Mouse (Mus musculus): ENCODE results near the gene Aebp2. TPM values are rescaled to one million over a fixed set of nuclear protein-coding genes. Genes with fewer than 3 reads are reported as not detected.

Aebp2 gene
- polyA plus RNA-seq, 1 experiment from 2014 or later = 19.6 TPM

GRCm38 (mm10) chr6:140705132-140705531, 82.7 kb downstream of the Aebp2 start:
- no peak for ATAC-seq (ENCODE audit: insufficient number of reproducible peaks, insufficient read depth, low FRiP score, low read depth)
- Histone ChIP-seq H3K9ac (replicated peaks; ENCODE audit: low read depth, low read length) (no peak overlapping the region), H3K4me2 (replicated peaks; ENCODE audit: low read depth, low read length) (no peak overlapping the region), H3K27me3 (ENCODE audit: control insufficient read depth, insufficient read depth, low read length) (no peaks in the 10 kb centered on the region), H3K9me3 (ENCODE audit: control insufficient read depth, low read depth, low read length) (no peaks in the 10 kb centered on the region; the same call in 1 of the 2 replicates), H3K27ac (ENCODE audit: low read length) (no peak overlapping the region), H3K36me3 (ENCODE audit: control insufficient read depth, insufficient read depth, low read length) (no peaks in the 10 kb centered on the region), H3K4me1 (ENCODE audit: control insufficient read depth, insufficient read depth, low read length) (no peaks in the 10 kb centered on the region), H3K4me3 (ENCODE audit: low read depth, low read length) (no peak overlapping the region)
- 91% methylated on average over 10 of the region's 10 CpGs for WGBS

GRCm38 (mm10) chr6:140706056-140706455, 83.6 kb downstream of the Aebp2 start:
- Histone ChIP-seq H3K9ac (replicated peaks; ENCODE audit: low read depth, low read length) (no peak overlapping the region), H3K36me3 (ENCODE audit: control insufficient read depth, insufficient read depth, low read length) (no peaks in the 10 kb centered on the region), H3K27ac (ENCODE audit: low read length) (no peak overlapping the region), H3K27me3 (ENCODE audit: control insufficient read depth, insufficient read depth, low read length) (no peaks in the 10 kb centered on the region), H3K4me2 (replicated peaks; ENCODE audit: low read depth, low read length) (no peak overlapping the region), H3K4me1 (ENCODE audit: control insufficient read depth, insufficient read depth, low read length) (no peaks in the 10 kb centered on the region), H3K4me3 (ENCODE audit: low read depth, low read length) (no peak overlapping the region), H3K9me3 (ENCODE audit: control insufficient read depth, low read depth, low read length) (no peaks in the 10 kb centered on the region; the same call in 1 of the 2 replicates)
- WGBS = 95% methylated on average over 5 of the region's 5 CpGs
- ATAC-seq (ENCODE audit: insufficient number of reproducible peaks, insufficient read depth, low FRiP score, low read depth) = no peak

GRCm38 (mm10) chr6:140708059-140708458, 85.6 kb downstream of the Aebp2 start:
- Histone ChIP-seq H3K9ac (replicated peaks; ENCODE audit: low read depth, low read length) (no peak overlapping the region), H3K4me2 (replicated peaks; ENCODE audit: low read depth, low read length) (no peak overlapping the region), H3K9me3 (ENCODE audit: control insufficient read depth, low read depth, low read length) (no peaks in the 10 kb centered on the region; the same call in 1 of the 2 replicates), H3K27ac (ENCODE audit: low read length) (no peak overlapping the region), H3K36me3 (ENCODE audit: control insufficient read depth, insufficient read depth, low read length) (no peaks in the 10 kb centered on the region), H3K4me3 (ENCODE audit: low read depth, low read length) (no peak overlapping the region), H3K27me3 (ENCODE audit: control insufficient read depth, insufficient read depth, low read length) (no peaks in the 10 kb centered on the region), H3K4me1 (ENCODE audit: control insufficient read depth, insufficient read depth, low read length) (no peaks in the 10 kb centered on the region)
- ATAC-seq (ENCODE audit: insufficient number of reproducible peaks, insufficient read depth, low FRiP score, low read depth) = no peak
- WGBS = 56% methylated on average over 10 of the region's 10 CpGs

- 69% methylated on average over 6 of the region's 6 CpGs for WGBS
- H3K27ac ChIP-seq (ENCODE audit: low read length) = no peak overlapping the region
- H3K4me2 ChIP-seq (replicated peaks; ENCODE audit: low read depth, low read length) = no peak overlapping the region
- 0 out of 2 replicates have a peak, but pooled peaks have one; percentile 23 for ATAC-seq (ENCODE audit: insufficient number of reproducible peaks, insufficient read depth, low FRiP score, low read depth)
- no peaks in the 10 kb centered on the region for H3K36me3 ChIP-seq (ENCODE audit: control insufficient read depth, insufficient read depth, low read length)
- no peak overlapping the region for H3K4me3 ChIP-seq (ENCODE audit: low read depth, low read length)
- H3K9ac ChIP-seq (replicated peaks; ENCODE audit: low read depth, low read length) = no peak overlapping the region
- no peaks in the 10 kb centered on the region for H3K27me3 ChIP-seq (ENCODE audit: control insufficient read depth, insufficient read depth, low read length)
- H3K9me3 ChIP-seq (ENCODE audit: control insufficient read depth, low read depth, low read length) = no peaks in the 10 kb centered on the region; the same call in 1 of the 2 replicates
- H3K4me1 ChIP-seq (ENCODE audit: control insufficient read depth, insufficient read depth, low read length) = no peaks in the 10 kb centered on the region
Measured at GRCm38 (mm10) chr6:140709415-140710107, 87.1 kb downstream of the Aebp2 start.

- no peaks in the 10 kb centered on the region for H3K4me1 ChIP-seq (ENCODE audit: control insufficient read depth, insufficient read depth, low read length)
- H3K9ac ChIP-seq (replicated peaks; ENCODE audit: low read depth, low read length) = no peak overlapping the region
- H3K27ac ChIP-seq (ENCODE audit: low read length) = no peak overlapping the region
- H3K9me3 ChIP-seq (ENCODE audit: control insufficient read depth, low read depth, low read length) = no peaks in the 10 kb centered on the region
- no peak overlapping the region for H3K4me3 ChIP-seq (ENCODE audit: low read depth, low read length)
- no peaks in the 10 kb centered on the region for H3K36me3 ChIP-seq (ENCODE audit: control insufficient read depth, insufficient read depth, low read length)
- 11% methylated on average over 11 of the region's 11 CpGs for WGBS
- H3K27me3 ChIP-seq (ENCODE audit: control insufficient read depth, insufficient read depth, low read length) = no peaks in the 10 kb centered on the region
- H3K4me2 ChIP-seq (replicated peaks; ENCODE audit: low read depth, low read length) = no peak overlapping the region
- no peak for ATAC-seq (ENCODE audit: insufficient number of reproducible peaks, insufficient read depth, low FRiP score, low read depth)
Measured at GRCm38 (mm10) chr6:140712754-140713153, 90.3 kb downstream of the Aebp2 start.

- 23% methylated on average over 10 of the region's 10 CpGs for WGBS
- H3K4me2 ChIP-seq (replicated peaks; ENCODE audit: low read depth, low read length) = no peak overlapping the region
- peak; percentile 53; the same call in 1 of the 2 replicates for ATAC-seq (ENCODE audit: insufficient number of reproducible peaks, insufficient read depth, low FRiP score, low read depth)
Measured at GRCm38 (mm10) chr6:140714905-140715365, 92.5 kb downstream of the Aebp2 start.

GRCm38 (mm10) chr6:140722058-140722457, 99.6 kb downstream of the Aebp2 start:
- Histone ChIP-seq H3K27me3 (ENCODE audit: control insufficient read depth, insufficient read depth, low read length) (no peaks in the 10 kb centered on the region), H3K36me3 (ENCODE audit: control insufficient read depth, insufficient read depth, low read length) (no peaks in the 10 kb centered on the region), H3K9ac (replicated peaks; ENCODE audit: low read depth, low read length) (no peak overlapping the region), H3K9me3 (ENCODE audit: control insufficient read depth, low read depth, low read length) (no peaks in the 10 kb centered on the region), H3K4me2 (replicated peaks; ENCODE audit: low read depth, low read length) (no peak overlapping the region), H3K27ac (ENCODE audit: low read length) (no peak overlapping the region), H3K4me1 (ENCODE audit: control insufficient read depth, insufficient read depth, low read length) (no peaks in the 10 kb centered on the region), H3K4me3 (ENCODE audit: low read depth, low read length) (no peak overlapping the region)
- WGBS = 75% methylated on average over 10 of the region's 10 CpGs
- ATAC-seq (ENCODE audit: insufficient number of reproducible peaks, insufficient read depth, low FRiP score, low read depth) = no peak

More at GRCm38 (mm10) chr6:140714905-140715365, 92.5 kb downstream of the Aebp2 start:
- Histone ChIP-seq H3K27me3 (ENCODE audit: control insufficient read depth, insufficient read depth, low read length) (no peaks in the 10 kb centered on the region), H3K36me3 (ENCODE audit: control insufficient read depth, insufficient read depth, low read length) (no peaks in the 10 kb centered on the region), H3K9me3 (ENCODE audit: control insufficient read depth, low read depth, low read length) (no peaks in the 10 kb centered on the region), H3K27ac (ENCODE audit: low read length) (no peak overlapping the region), H3K4me1 (ENCODE audit: control insufficient read depth, insufficient read depth, low read length) (no peaks in the 10 kb centered on the region), H3K4me3 (ENCODE audit: low read depth, low read length) (no peak overlapping the region), H3K9ac (replicated peaks; ENCODE audit: low read depth, low read length) (no peak overlapping the region)

All from stomach, embryonic 14.5 days (tissue).